Mouse (Mus musculus) spleen, postnatal 4 days (tissue): ENCODE data around the gene Marf1.
"Not testable (repeated sequence)": the region's sequence is repeated elsewhere in the genome, so short reads cannot be mapped to it uniquely, and the experiment has no call there.

Source experiments
- DNase-seq, 2 experiments: peaks; one replicate each; pipeline ENCODE4 v3.0.0; 2022; ENCODE audit warnings: low spot score in 2 of 2

The Marf1 gene

DNA sequence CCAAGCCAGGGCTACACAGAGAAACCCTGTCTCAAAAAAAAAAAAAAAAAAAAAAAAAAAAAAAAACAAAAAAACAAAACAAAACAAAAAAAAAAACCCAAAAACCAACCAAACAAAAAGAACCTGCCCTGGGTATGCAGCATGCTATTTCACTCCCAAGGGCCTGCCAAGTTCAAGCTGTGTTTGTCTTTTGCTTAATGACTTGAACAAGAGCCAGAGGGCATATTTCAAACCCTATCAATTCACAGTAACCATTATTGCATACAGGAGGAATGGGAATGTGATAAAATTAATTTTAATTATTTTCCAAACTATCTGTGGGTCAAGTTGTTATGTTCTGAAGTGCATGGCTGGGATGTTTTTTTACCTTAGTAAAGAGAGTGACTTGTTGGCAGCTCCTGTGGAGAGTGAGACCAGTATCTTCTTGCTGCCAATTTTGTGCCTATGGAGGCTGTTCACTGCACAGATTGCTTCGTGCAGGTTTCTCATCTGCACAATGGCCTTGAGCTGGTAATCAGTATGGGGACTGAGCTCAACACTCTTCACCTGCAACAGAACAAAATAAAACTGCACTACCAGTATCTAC lies 25.1 kb downstream of the Marf1 start:
- no peak for DNase-seq

DNA sequence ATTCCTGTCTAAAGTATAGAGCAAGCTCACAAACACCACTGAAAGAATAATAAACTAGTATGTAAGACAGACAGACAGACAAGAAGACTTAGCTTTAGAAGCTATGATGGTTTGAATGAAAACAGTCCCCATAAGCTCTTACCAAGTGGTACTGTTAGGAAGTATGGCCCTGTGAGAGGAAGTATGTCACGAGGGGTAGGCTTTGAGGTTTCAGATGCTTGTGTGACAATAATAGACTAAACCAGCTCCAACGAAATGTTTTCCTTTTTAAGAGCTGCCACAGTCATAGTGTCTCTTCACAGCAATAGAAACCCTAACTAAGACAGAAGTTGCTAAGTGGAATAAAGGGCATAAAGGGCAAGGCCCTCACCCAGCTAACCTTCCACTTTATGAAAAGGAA lies 28.1 kb downstream of the Marf1 start:
- no peak for DNase-seq

- no peak for DNase-seq
These were observed 31.3 kb downstream of the Marf1 start for GRCm38 (mm10) chr16:14131838-14132237.

- DNase-seq, result no peak
These were observed 31.8 kb downstream of the Marf1 start for GRCm38 (mm10) chr16:14131376-14131775.

DNA sequence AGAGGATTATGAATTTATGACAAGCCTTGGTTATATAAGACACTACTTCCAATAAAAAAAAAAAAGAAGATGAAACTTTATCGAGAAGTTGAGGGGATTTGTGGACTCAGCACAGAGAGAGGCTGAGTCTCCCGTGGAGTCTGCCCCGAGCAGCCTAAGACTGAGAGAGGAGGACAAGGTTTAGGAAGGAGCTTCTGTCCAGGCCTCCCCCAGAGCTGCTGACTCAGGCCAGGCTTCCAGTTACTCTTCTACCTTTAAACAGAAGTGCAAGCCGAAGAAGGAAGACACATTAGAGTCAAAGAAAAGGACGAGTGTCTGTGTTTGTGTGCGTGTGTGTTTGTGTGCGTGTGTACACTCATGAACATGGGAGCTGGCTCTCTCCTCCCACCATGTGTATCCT lies 32.4 kb downstream of the Marf1 start:
- no peak for DNase-seq

- DNase-seq, result no peak
These were observed 34.2 kb downstream of the Marf1 start for GRCm38 (mm10) chr16:14128977-14129376.

DNA sequence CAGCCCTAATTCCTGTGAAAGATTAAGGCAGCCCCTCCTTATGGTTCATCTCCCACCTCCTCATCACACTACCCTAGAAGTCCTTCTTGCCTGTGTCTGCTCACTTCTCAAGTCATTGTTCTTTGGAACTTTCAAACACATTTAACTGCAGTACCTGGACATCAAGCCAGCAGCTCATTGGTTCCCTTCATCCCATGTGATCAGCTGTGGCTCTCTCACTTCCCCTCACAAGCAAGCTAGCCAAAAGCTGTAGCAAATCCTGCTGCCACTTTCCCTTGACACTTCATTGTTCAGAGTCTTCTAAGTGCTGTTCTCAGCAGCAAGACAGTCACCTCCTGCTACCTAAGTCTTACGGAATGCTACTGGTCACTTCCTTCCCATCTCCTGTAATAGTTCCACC lies 37.9 kb downstream of the Marf1 start:
- DNase-seq, result no peak

DNA sequence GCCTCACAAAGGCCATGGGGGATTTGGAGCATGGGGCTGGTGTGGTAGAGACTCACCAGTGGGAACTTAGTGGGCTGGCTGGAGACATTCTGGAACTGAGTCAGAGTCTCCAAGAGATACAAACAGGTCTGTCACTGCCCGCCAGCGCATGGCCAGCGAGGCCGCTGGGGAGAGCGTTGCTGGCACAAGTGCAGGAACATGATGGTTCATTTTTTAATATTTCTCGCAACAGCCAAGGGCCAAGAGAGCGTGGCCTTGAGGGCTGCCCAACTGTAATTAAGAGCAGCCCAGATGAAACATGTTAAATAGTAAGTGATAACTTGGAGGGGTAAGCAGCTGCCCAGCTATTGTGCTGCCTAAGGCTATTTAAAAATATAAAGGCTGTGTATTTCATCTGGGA lies 38.4 kb downstream of the Marf1 start:
- DNase-seq, result no peak

DNA sequence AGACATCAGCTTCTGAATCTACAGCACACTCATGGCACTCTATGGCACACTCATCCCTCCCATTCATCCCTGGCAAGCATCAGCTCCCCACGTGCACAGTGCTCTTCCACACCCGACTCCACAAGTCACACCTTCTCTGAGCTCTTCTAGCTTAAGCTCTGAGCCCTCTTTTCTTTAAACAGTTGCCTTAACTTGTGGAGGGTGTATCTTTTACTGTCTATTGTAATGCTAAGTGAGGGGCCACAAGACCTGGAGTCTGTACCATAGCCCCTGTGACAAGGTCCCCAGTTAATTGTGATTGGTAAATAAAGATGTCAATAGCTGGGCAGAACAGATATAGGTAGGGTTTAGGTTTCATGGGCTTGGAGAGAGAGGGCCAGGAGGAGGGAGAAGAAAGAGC lies 39.2 kb downstream of the Marf1 start:
- DNase-seq, result no peak

DNA sequence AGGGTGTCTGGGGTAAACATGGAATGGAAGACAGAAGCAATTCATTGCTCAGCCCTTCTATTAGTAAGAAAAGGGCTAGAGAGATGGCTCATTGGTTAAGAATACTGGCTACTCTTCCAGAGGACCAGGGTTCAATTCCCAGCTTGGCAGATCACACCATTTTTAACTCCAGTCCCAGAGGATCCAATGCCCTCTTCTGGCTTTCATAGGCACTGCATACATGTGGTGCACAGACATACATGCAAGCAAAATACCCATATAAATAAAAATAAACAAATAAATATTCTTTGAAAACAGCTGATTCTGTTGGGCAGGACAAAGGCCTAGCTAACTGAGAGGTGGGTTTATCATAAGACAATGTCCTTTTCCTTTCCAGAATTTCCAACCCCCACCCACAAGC lies 40.6 kb downstream of the Marf1 start:
- DNase-seq, result no peak

DNA sequence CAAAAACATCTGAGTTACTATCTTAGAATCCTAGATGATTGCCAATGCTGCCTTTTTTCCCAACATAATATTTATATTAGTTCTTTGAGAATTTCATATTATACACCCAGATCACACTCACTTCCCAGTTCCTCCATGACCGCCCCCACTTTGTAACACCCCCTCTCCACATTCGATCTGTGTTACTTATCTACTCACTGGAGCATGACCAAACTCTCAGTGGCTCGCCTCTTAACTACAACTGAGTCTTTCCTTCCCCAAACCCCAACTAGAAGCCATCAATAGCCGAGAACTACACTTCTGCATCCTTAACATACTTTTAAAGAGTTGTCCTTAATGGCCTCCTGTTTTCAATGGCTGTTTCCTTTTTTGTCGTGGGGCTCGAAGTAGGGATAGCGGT lies 41.6 kb downstream of the Marf1 start:
- DNase-seq, result no peak

DNA sequence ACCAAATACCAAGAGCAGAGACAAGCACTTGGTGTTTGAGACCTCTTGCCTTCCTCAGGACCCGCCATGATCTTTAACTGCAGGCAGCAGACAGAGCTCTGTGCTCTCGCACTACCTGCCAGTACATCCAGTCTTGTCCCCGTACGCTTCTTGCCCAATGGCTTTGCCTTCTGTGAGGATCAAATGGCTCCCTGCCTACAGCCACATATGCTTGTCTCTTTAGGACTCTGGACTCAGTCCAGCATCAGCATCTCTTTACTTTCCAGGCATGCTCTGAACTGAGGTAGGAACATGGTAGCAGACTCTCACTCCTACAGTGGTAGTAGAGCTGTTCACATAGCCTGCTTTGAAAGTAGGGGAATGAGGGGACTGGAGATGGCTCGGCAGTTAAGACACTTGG lies 42.2 kb downstream of the Marf1 start:
- no peak for DNase-seq

GRCm38 (mm10) chr16:14117299-14117698 lies 45.9 kb downstream of the Marf1 start:
- no peak for DNase-seq

DNA sequence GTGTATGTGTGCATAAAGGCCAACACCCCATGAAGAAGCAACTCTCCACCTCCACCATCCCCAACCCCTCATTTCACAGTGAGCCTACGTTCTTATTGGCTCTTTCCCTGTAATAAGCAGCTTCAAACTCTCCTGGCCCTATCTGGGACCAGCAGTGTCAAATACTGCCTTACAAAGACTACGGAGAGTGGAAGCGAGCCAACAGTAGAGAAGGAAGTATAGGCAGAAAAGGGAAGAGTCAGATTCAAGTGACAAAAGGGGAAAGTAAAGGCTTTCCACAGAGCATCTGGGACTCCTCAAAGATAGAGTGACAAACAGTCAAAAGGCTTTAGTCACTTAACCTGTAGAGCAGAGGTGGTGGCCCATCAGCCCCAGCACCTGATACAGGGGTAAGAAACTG lies 50.4 kb downstream of the Marf1 start:
- DNase-seq, result no peak

DNA sequence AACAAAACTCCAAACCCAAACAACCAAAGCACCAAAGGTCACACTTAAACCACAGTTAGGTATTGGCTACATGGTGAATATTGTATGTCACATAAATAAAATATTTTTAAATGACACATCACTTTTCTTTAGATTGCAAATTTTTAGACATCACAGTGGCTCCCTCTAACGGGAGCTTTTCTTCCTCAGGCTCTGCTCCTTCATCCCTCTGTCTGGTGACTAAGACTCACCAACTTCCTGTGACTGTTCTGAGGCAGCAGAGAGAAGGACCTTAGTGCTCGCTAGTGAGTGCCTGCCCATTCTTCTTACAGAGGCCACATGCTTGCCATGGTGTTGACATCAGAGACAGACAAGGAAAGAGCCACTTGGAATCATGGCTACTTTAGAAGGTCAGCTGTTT lies 51.0 kb downstream of the Marf1 start:
- no peak for DNase-seq

GRCm38 (mm10) chr16:14110922-14111321 lies 52.2 kb downstream of the Marf1 start:
- DNase-seq, result no peak

DNA sequence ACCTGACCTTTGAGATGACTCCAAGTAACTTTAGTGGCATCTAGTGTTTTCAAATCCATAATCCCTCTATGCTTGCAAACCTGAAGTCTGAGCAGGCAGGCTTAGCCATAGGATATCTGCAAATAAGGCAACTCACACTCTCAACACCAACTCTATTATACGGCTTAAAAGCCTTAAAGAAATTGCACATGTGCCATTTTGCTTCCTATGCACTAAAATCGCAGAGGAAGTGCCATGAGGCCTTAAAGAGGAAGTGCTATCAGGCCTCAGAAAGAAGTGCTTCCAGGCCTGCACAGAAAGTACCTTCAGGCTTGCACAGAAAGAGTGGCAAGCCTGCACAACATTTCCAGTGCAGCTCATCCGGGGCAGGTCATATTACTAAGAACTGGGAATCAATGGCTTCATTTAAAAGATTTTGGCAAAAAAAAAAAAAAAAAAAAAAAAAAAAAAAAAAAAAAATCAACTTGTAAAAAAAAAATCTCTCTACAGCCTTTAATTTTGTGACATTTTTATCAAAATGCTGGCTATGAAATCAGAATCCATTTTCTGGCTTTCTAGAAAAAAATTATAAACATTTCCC lies 53.4 kb downstream of the Marf1 start:
- DNase-seq, result no peak

DNA sequence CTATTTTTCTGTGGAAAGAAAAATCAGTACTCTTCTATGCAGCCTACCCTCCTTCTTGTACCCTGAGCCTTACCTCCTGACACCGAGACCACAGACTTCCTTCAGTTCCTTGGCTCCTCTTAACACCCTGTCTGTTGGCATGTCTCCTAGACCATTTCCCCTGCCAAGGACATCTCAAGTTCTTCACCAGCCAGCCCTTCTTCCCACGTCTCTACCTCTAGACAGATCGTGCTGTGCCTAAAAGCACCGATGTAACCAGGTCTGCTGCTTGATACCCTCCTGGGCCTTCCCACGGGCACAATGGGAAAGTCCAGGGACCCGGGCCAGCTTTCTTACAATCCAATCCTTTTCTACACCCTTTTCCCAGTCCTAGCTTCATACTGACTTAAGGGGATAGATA lies 57.3 kb downstream of the Marf1 start:
- DNase-seq, result no peak

DNA sequence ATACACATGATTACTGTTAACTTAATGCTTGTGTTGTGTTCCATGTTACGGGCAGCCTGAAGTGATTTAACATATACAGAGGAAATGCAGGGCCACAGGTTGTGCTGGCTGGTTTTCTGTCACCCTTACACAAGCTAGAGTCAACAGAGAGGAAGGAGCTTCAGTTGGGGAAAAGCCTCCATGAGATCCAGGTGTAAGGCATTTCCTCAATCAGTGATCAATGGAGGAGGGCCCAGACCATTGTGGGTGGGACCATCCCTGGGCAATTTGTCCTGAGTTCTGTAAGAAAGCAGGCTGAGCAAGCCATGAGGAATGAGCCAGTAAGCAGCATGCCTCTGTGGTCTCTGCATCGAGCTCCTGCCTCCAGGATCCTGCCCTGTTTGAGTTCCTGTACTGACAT lies 71.4 kb downstream of the Marf1 start:
- DNase-seq, result no peak

GRCm38 (mm10) chr16:14089296-14089695 lies 73.9 kb downstream of the Marf1 start:
- no peak for DNase-seq

- DNase-seq, result no peak
These were observed 74.9 kb downstream of the Marf1 start for GRCm38 (mm10) chr16:14088249-14088648.

- no peak for DNase-seq
These were observed 80.2 kb downstream of the Marf1 start for GRCm38 (mm10) chr16:14082925-14083324.

GRCm38 (mm10) chr16:14070471-14071169 lies 92.5 kb downstream of the Marf1 start:
- DNase-seq, result no peak

DNA sequence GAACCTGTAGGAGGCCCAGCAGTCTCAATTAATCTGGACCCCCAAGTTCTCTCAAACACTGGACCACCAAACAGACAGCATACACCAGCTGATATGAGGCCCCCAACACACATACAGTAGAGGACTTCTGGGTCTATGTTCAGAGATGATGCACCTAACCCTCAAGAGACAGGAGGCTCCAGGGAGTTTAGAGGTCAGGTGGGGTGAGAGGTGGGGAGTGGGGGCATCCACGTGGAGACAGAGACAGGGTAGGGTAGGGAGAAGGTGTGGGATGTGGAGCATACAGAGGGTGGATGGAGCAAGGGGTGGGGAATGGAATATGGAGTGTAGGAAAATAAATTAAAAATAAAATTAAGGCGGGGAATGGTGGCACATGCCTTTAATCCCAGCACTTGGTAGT lies 94.5 kb downstream of the Marf1 start:
- DNase-seq, result not testable (repeated sequence)
